Mouse (Mus musculus) embryonic facial prominence, embryonic 10.5 days (tissue): ENCODE data around the gene Tdrd12. TPM values are rescaled to one million over a fixed set of nuclear protein-coding genes. Genes with fewer than 3 reads are reported as not detected.

Experiments used
- polyA plus RNA-seq: library from polyadenylated mRNA; unstranded; fragments of >200 nt; fragmentation: Nextera tagmentation; extraction: Ambion mirVana; gene quantifications from 2 replicates; pipeline ENCODE4 v1.2.1, GENCODE M21; 2016

Gene Tdrd12
- polyA plus RNA-seq, 1 experiment from 2014 or later, result 0.71 TPM

Other genes starting within 250 kb of the Tdrd12 start
- gene Gpatch1, start 219.3 kb downstream of the Tdrd12 start, polyA plus RNA-seq, result 17.9 and 18.7 TPM in 2 replicates
- gene Rhpn2, start 203.6 kb downstream of the Tdrd12 start, polyA plus RNA-seq, result 5.2 and 5.5 TPM in 2 replicates
- gene Faap24, start 140.9 kb downstream of the Tdrd12 start, polyA plus RNA-seq, result 17.6 and 20.5 TPM in 2 replicates
- gene Cep89, start 140.7 kb downstream of the Tdrd12 start, polyA plus RNA-seq, result 59.0 and 63.3 TPM in 2 replicates
- gene Slc7a9, start 88.9 kb downstream of the Tdrd12 start, polyA plus RNA-seq, result 0.17 and 0.29 TPM in 2 replicates
- gene Nudt19, start 18.6 kb upstream of the Tdrd12 start, polyA plus RNA-seq, result 42.0 and 42.2 TPM in 2 replicates
- 0.24 and 0.28 TPM in 2 replicates for gene Rgs9bp, start 47.8 kb upstream of the Tdrd12 start, polyA plus RNA-seq
- gene Ankrd27, start 48.5 kb upstream of the Tdrd12 start, polyA plus RNA-seq, result 44.1 TPM in 2 replicates
- gene Pdcd5, start 109.8 kb upstream of the Tdrd12 start, polyA plus RNA-seq, result 313 and 320 TPM in 2 replicates
- 30.6 TPM in 2 replicates for gene Dpy19l3, start 216.7 kb upstream of the Tdrd12 start, polyA plus RNA-seq